Mouse (Mus musculus): ENCODE results near the gene Evc. TPM values are rescaled to one million over a fixed set of nuclear protein-coding genes. Genes with fewer than 3 reads are reported as not detected.
A peak's percentile ranks its signal among the peaks of the same experiment; 100 is the strongest.

Evc gene
- polyA plus RNA-seq, 1 experiment from 2014 or later = 3.5 TPM

- no peaks in the 10 kb centered on the region for H3K9me3 ChIP-seq (replicated peaks)
- ATAC-seq (replicated peaks; ENCODE audit: insufficient number of reproducible peaks, insufficient read depth, low FRiP score, low read depth) = peak; percentile 80
- H3K9ac ChIP-seq = peak within 1 kb of the TSS; percentile 69
- peak within 1 kb of the TSS; percentile 72 for H3K4me3 ChIP-seq
- no peaks in the 10 kb centered on the region for H3K36me3 ChIP-seq
- WGBS = under 1% methylated on average over 27 of the region's 27 CpGs
- H3K4me2 ChIP-seq = peak within 1 kb of the TSS; percentile 98
- peaks cover 13% of the 10 kb centered on the region for H3K27me3 ChIP-seq
- H3K27ac ChIP-seq = peak within 1 kb of the TSS; percentile 59
- H3K4me1 ChIP-seq (replicated peaks) = peaks cover 34% of the 10 kb centered on the region
Observed at GRCm38 (mm10) chr5:37338288-37338687, 1.6 kb upstream of the Evc start, which contains the start of gene Evc2. Evc2 (plus strand) TSS chr5:37338499.

- Histone ChIP-seq H3K4me2 (peak overlapping the region; percentile 88), H3K36me3 (no peaks in the 10 kb centered on the region), H3K27me3 (peaks cover 13% of the 10 kb centered on the region), H3K27ac (peak overlapping the region; percentile 59; the same call in 1 of the 2 replicates), H3K4me1 (replicated peaks) (peaks cover 34% of the 10 kb centered on the region), H3K9ac (peak overlapping the region; percentile 69), H3K9me3 (replicated peaks) (no peaks in the 10 kb centered on the region), H3K4me3 (peak overlapping the region; percentile 70)
- 42% methylated on average over 3 of the region's 3 CpGs for WGBS
- no peak for ATAC-seq (replicated peaks; ENCODE audit: insufficient number of reproducible peaks, insufficient read depth, low FRiP score, low read depth)
Observed at GRCm38 (mm10) chr5:37337696-37338095, 1.0 kb upstream of the Evc start.

GRCm38 (mm10) chr5:37335061-37335460, 1.6 kb downstream of the Evc start:
- Histone ChIP-seq H3K4me1 (replicated peaks) (peaks cover 34% of the 10 kb centered on the region), H3K36me3 (no peaks in the 10 kb centered on the region), H3K9ac (no peak overlapping the region), H3K27me3 (peaks cover 13% of the 10 kb centered on the region), H3K4me3 (no peak overlapping the region), H3K4me2 (no peak overlapping the region), H3K9me3 (replicated peaks) (no peaks in the 10 kb centered on the region), H3K27ac (no peak overlapping the region)
- no peak for ATAC-seq (replicated peaks; ENCODE audit: insufficient number of reproducible peaks, insufficient read depth, low FRiP score, low read depth)
- WGBS = 73% methylated on average over 3 of the region's 3 CpGs

- Histone ChIP-seq H3K36me3 (no peaks in the 10 kb centered on the region), H3K27ac (no peak overlapping the region), H3K9ac (no peak overlapping the region), H3K4me1 (replicated peaks) (peaks cover 13% of the 10 kb centered on the region), H3K4me2 (no peak overlapping the region), H3K9me3 (replicated peaks) (no peaks in the 10 kb centered on the region), H3K27me3 (peaks cover 13% of the 10 kb centered on the region), H3K4me3 (no peak overlapping the region)
- ATAC-seq (replicated peaks; ENCODE audit: insufficient number of reproducible peaks, insufficient read depth, low FRiP score, low read depth) = no peak
- 68% methylated on average over 4 of the region's 4 CpGs for WGBS
Observed at GRCm38 (mm10) chr5:37332066-37332465, 4.6 kb downstream of the Evc start.

GRCm38 (mm10) chr5:37331133-37331505, 5.6 kb downstream of the Evc start:
- Histone ChIP-seq H3K4me1 (replicated peaks) (peaks cover 3% of the 10 kb centered on the region), H3K4me2 (no peak overlapping the region), H3K27ac (no peak overlapping the region), H3K9ac (no peak overlapping the region), H3K4me3 (no peak overlapping the region), H3K36me3 (no peaks in the 10 kb centered on the region), H3K9me3 (replicated peaks) (no peaks in the 10 kb centered on the region), H3K27me3 (peaks cover 6% of the 10 kb centered on the region)
- ATAC-seq (replicated peaks; ENCODE audit: insufficient number of reproducible peaks, insufficient read depth, low FRiP score, low read depth) = no peak
- WGBS = 92% methylated on average over 2 of the region's 2 CpGs

GRCm38 (mm10) chr5:37330449-37331132, 6.1 kb downstream of the Evc start:
- H3K4me3 ChIP-seq = no peak overlapping the region
- H3K4me1 ChIP-seq (replicated peaks) = no peaks in the 10 kb centered on the region
- H3K27ac ChIP-seq = no peak overlapping the region
- no peak overlapping the region for H3K9ac ChIP-seq
- no peaks in the 10 kb centered on the region for H3K36me3 ChIP-seq
- ATAC-seq (replicated peaks; ENCODE audit: insufficient number of reproducible peaks, insufficient read depth, low FRiP score, low read depth) = no peak
- peaks cover under 1% of the 10 kb centered on the region for H3K27me3 ChIP-seq
- H3K9me3 ChIP-seq (replicated peaks) = no peaks in the 10 kb centered on the region
- 78% methylated on average over 8 of the region's 8 CpGs for WGBS
- no peak overlapping the region for H3K4me2 ChIP-seq

- Histone ChIP-seq H3K4me2 (no peak overlapping the region), H3K9ac (no peak overlapping the region), H3K27ac (no peak overlapping the region), H3K9me3 (replicated peaks) (no peaks in the 10 kb centered on the region), H3K4me3 (no peak overlapping the region), H3K4me1 (replicated peaks) (no peaks in the 10 kb centered on the region), H3K36me3 (no peaks in the 10 kb centered on the region), H3K27me3 (no peaks in the 10 kb centered on the region)
- WGBS = 46% methylated on average over 6 of the region's 6 CpGs
- ATAC-seq (replicated peaks; ENCODE audit: insufficient number of reproducible peaks, insufficient read depth, low FRiP score, low read depth) = no peak
Observed at GRCm38 (mm10) chr5:37326675-37327074, 10.0 kb downstream of the Evc start.

GRCm38 (mm10) chr5:37320761-37321160, 15.9 kb downstream of the Evc start:
- Histone ChIP-seq H3K27ac (no peak overlapping the region), H3K9ac (no peak overlapping the region), H3K4me2 (no peak overlapping the region), H3K36me3 (0 out of 2 replicates have a peak, but pooled peaks cover 5% of the 10 kb centered on the region), H3K4me1 (replicated peaks) (no peaks in the 10 kb centered on the region), H3K27me3 (no peaks in the 10 kb centered on the region), H3K9me3 (replicated peaks) (no peaks in the 10 kb centered on the region), H3K4me3 (no peak overlapping the region)
- WGBS = 72% methylated on average over 4 of the region's 4 CpGs
- no peak for ATAC-seq (replicated peaks; ENCODE audit: insufficient number of reproducible peaks, insufficient read depth, low FRiP score, low read depth)

- Histone ChIP-seq H3K9me3 (replicated peaks) (no peaks in the 10 kb centered on the region; the same call in 1 of the 2 replicates), H3K4me3 (no peak overlapping the region), H3K36me3 (peaks cover 11% of the 10 kb centered on the region; the same call in 1 of the 2 replicates), H3K4me1 (replicated peaks) (no peaks in the 10 kb centered on the region), H3K27ac (no peak overlapping the region), H3K4me2 (no peak overlapping the region), H3K27me3 (no peaks in the 10 kb centered on the region), H3K9ac (no peak overlapping the region)
- no peak for ATAC-seq (replicated peaks; ENCODE audit: insufficient number of reproducible peaks, insufficient read depth, low FRiP score, low read depth)
- 68% methylated on average over 3 of the region's 3 CpGs for WGBS
Observed at GRCm38 (mm10) chr5:37320174-37320573, 16.5 kb downstream of the Evc start.

GRCm38 (mm10) chr5:37318715-37319114, 18.0 kb downstream of the Evc start:
- no peaks in the 10 kb centered on the region for H3K27me3 ChIP-seq
- peaks cover 16% of the 10 kb centered on the region; the same call in 1 of the 2 replicates for H3K36me3 ChIP-seq
- H3K27ac ChIP-seq = no peak overlapping the region
- H3K9ac ChIP-seq = no peak overlapping the region
- 80% methylated on average over 6 of the region's 6 CpGs for WGBS
- no peak overlapping the region for H3K4me3 ChIP-seq
- peak; percentile 27; the same call in 1 of the 2 replicates for ATAC-seq (replicated peaks; ENCODE audit: insufficient number of reproducible peaks, insufficient read depth, low FRiP score, low read depth)
- no peaks in the 10 kb centered on the region; the same call in 1 of the 2 replicates for H3K9me3 ChIP-seq (replicated peaks)
- H3K4me2 ChIP-seq = no peak overlapping the region
- H3K4me1 ChIP-seq (replicated peaks) = no peaks in the 10 kb centered on the region

- H3K4me3 ChIP-seq = no peak overlapping the region
- H3K9ac ChIP-seq = no peak overlapping the region
- 81% methylated on average over 12 of the region's 12 CpGs for whole genome bisulfite sequencing
- H3K4me1 ChIP-seq (replicated peaks) = no peaks in the 10 kb centered on the region
- H3K27ac ChIP-seq = no peak overlapping the region
- H3K27me3 ChIP-seq = no peaks in the 10 kb centered on the region
- no peak overlapping the region for H3K4me2 ChIP-seq
- no peaks in the 10 kb centered on the region; the same call in 1 of the 2 replicates for H3K9me3 ChIP-seq (replicated peaks)
- ATAC-seq (replicated peaks; ENCODE audit: insufficient number of reproducible peaks, insufficient read depth, low FRiP score, low read depth) = no peak
- peaks cover 16% of the 10 kb centered on the region; the same call in 1 of the 2 replicates for H3K36me3 ChIP-seq
Observed at GRCm38 (mm10) chr5:37312980-37313722, 23.5 kb downstream of the Evc start.
